ENCODE assay signal across 18 mouse cellular contexts in the genomic region with DNA sequence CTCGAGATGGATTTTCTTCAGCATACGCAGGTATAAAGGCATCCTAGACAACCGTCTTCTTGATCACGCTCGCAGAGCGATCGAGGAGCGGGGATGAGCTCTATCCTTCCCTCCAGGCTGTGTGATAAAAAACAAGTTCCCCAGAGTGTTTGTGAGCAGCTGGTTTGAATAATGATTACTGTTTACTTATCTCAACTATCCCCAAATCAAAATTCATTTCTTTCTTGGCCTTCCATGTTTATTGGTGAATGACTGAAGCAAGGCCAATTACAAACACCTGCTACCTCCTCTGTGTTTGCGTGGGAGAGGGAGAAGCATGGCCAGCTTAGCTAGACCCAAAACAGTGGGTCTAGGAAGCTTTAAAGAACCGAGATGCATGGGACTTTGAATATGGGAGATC.
DNase-seq lines count a peak whose midpoint lies in the region; ATAC-seq lines count a peak whose summit lies in the region.
"Had no signal": no experiment of that assay in that cellular context is flagged by ENCODE, and none has a peak within 500 bp of the region (broad histone marks: within the 10 kb centered on the region; RNA-seq: fewer than 3 reads in every experiment).

No protein-coding gene starts in this region.

- H3K27me3 ChIP-seq in forebrain, embryonic 12.5 days = no peaks in the 10 kb centered on the region
- no peaks in the 10 kb centered on the region for H3K27me3 ChIP-seq in forebrain, embryonic 10.5 days (ENCODE audit: poor library complexity, severe bottlenecking)
- H3K27me3 ChIP-seq in hindbrain, embryonic 11.5 days (ENCODE audit: control insufficient read depth, insufficient read depth, low read length) = no peaks in the 10 kb centered on the region
- no peaks in the 10 kb centered on the region for H3K27me3 ChIP-seq in midbrain, embryonic 15.5 days (replicated peaks)
- H3K27me3 ChIP-seq in intestine, embryonic 15.5 days (replicated peaks) = no peaks in the 10 kb centered on the region
- H3K27me3 ChIP-seq in kidney, embryonic 15.5 days = no peaks in the 10 kb centered on the region
- H3K27me3 ChIP-seq: heart, embryonic 12.5 days; liver, embryonic 12.5 days; lung, embryonic 15.5 days had no signal

- no peaks in the 10 kb centered on the region for H3K9me3 ChIP-seq in forebrain, embryonic 12.5 days
- H3K9me3 ChIP-seq in forebrain, embryonic 10.5 days = no peaks in the 10 kb centered on the region
- no peaks in the 10 kb centered on the region for H3K9me3 ChIP-seq in hindbrain, embryonic 11.5 days (ENCODE audit: control insufficient read depth, low read length)
- no peaks in the 10 kb centered on the region for H3K9me3 ChIP-seq in midbrain, embryonic 15.5 days
- no peaks in the 10 kb centered on the region for H3K9me3 ChIP-seq in intestine, embryonic 15.5 days
- no peaks in the 10 kb centered on the region for H3K9me3 ChIP-seq in kidney, embryonic 15.5 days (replicated peaks)
- H3K9me3 ChIP-seq: heart, embryonic 12.5 days; limb, embryonic 10.5 days; liver, embryonic 12.5 days; lung, embryonic 15.5 days had no signal

- H3K4me2 ChIP-seq in forebrain, embryonic 12.5 days = no peak overlapping the region
- no peak overlapping the region for H3K4me2 ChIP-seq in hindbrain, embryonic 11.5 days (replicated peaks; ENCODE audit: low read depth, low read length)
- peak overlapping the region; percentile 2; the same call in 1 of the 2 replicates for H3K4me2 ChIP-seq in midbrain, embryonic 15.5 days
- H3K4me2 ChIP-seq in intestine, embryonic 15.5 days (replicated peaks) = no peak overlapping the region
- H3K4me2 ChIP-seq in kidney, embryonic 15.5 days = no peak overlapping the region
- H3K4me2 ChIP-seq: heart, embryonic 12.5 days; liver, embryonic 12.5 days; lung, embryonic 15.5 days had no signal

- peaks cover 13% of the 10 kb centered on the region for H3K4me1 ChIP-seq in forebrain, embryonic 12.5 days
- peaks cover 8% of the 10 kb centered on the region for H3K4me1 ChIP-seq in forebrain, embryonic 10.5 days
- H3K4me1 ChIP-seq in hindbrain, embryonic 11.5 days (replicated peaks; ENCODE audit: control insufficient read depth, insufficient read depth, low read length) = no peaks in the 10 kb centered on the region
- H3K4me1 ChIP-seq in midbrain, embryonic 15.5 days = peaks cover 20% of the 10 kb centered on the region
- 0 out of 2 replicates have a peak, but pooled peaks cover 2% of the 10 kb centered on the region for H3K4me1 ChIP-seq in intestine, embryonic 15.5 days (replicated peaks)
- peaks cover 8% of the 10 kb centered on the region for H3K4me1 ChIP-seq in kidney, embryonic 15.5 days
- H3K4me1 ChIP-seq: liver, embryonic 12.5 days had no signal

- H3K4me3 ChIP-seq in forebrain, embryonic 12.5 days (replicated peaks) = no peak overlapping the region
- H3K4me3 ChIP-seq in forebrain, embryonic 10.5 days = no peak overlapping the region
- H3K4me3 ChIP-seq in hindbrain, embryonic 11.5 days (ENCODE audit: low read depth, low read length) = no peak overlapping the region
- no peak overlapping the region for H3K4me3 ChIP-seq in midbrain, embryonic 15.5 days
- H3K4me3 ChIP-seq in intestine, embryonic 15.5 days (replicated peaks) = no peak overlapping the region
- H3K4me3 ChIP-seq in kidney, embryonic 15.5 days (replicated peaks) = no peak overlapping the region
- H3K4me3 ChIP-seq: heart, embryonic 12.5 days; limb, embryonic 10.5 days; liver, embryonic 12.5 days; lung, embryonic 15.5 days; myocyte had no signal

- no peak overlapping the region for H3K9ac ChIP-seq in forebrain, embryonic 12.5 days
- H3K9ac ChIP-seq in hindbrain, embryonic 11.5 days (ENCODE audit: low read depth, low read length) = no peak overlapping the region
- H3K9ac ChIP-seq in midbrain, embryonic 15.5 days = no peak overlapping the region
- no peak overlapping the region for H3K9ac ChIP-seq in intestine, embryonic 15.5 days
- H3K9ac ChIP-seq in kidney, embryonic 15.5 days = no peak overlapping the region
- H3K9ac ChIP-seq: heart, embryonic 12.5 days; liver, embryonic 12.5 days; lung, embryonic 15.5 days had no signal

- H3K36me3 ChIP-seq in forebrain, embryonic 12.5 days (replicated peaks) = 0 out of 2 replicates have a peak, but pooled peaks cover 3% of the 10 kb centered on the region
- peaks cover 6% of the 10 kb centered on the region for H3K36me3 ChIP-seq in forebrain, embryonic 10.5 days (replicated peaks)
- H3K36me3 ChIP-seq in hindbrain, embryonic 11.5 days (ENCODE audit: control insufficient read depth, insufficient read depth, low read length) = no peaks in the 10 kb centered on the region
- H3K36me3 ChIP-seq in midbrain, embryonic 15.5 days (replicated peaks) = no peaks in the 10 kb centered on the region
- H3K36me3 ChIP-seq in intestine, embryonic 15.5 days = no peaks in the 10 kb centered on the region
- H3K36me3 ChIP-seq in kidney, embryonic 15.5 days = no peaks in the 10 kb centered on the region
- H3K36me3 ChIP-seq: limb, embryonic 10.5 days; liver, embryonic 12.5 days; lung, embryonic 15.5 days had no signal

- no peak for DNase-seq in forebrain, embryonic 10.5 days (ENCODE audit: extremely low spot score, low spot score)
- DNase-seq in brain, adult 2 months (ENCODE audit: low read depth, low spot score) = peak; percentile 83
- DNase-seq in hindbrain, embryonic 11.5 days (ENCODE audit: low spot score) = no peak
- DNase-seq in urinary bladder, postnatal 25 days (ENCODE audit: low spot score) = no peak
- DNase-seq: cerebellum, adult 11-12 months; heart, postnatal 4 days; kidney, adult 18-20 months; kidney, postnatal 36 days; retina, postnatal 1 day had no signal

- peak overlapping the region; percentile 66; the same call in 1 of the 2 replicates for H3K27ac ChIP-seq in forebrain, embryonic 12.5 days
- H3K27ac ChIP-seq in forebrain, embryonic 10.5 days = no peak overlapping the region
- H3K27ac ChIP-seq in hindbrain, embryonic 11.5 days (ENCODE audit: low read depth, low read length) = peak overlapping the region; percentile 12; the same call in 1 of the 2 replicates
- H3K27ac ChIP-seq in midbrain, embryonic 15.5 days = peak overlapping the region; percentile 38; the same call in 1 of the 2 replicates
- no peak overlapping the region for H3K27ac ChIP-seq in intestine, embryonic 15.5 days
- H3K27ac ChIP-seq in kidney, embryonic 15.5 days = no peak overlapping the region
- H3K27ac ChIP-seq: limb, embryonic 10.5 days; liver, embryonic 12.5 days; lung, embryonic 15.5 days had no signal

- peak; percentile 45; the same call in 1 of the 2 replicates for ATAC-seq in forebrain, embryonic 12.5 days (ENCODE audit: low FRiP score)
- ATAC-seq in hindbrain, embryonic 11.5 days (ENCODE audit: low FRiP score) = peak; percentile 72; the same call in 1 of the 2 replicates
- peak; percentile 69 for ATAC-seq in midbrain, embryonic 15.5 days (replicated peaks)
- no peak for ATAC-seq in intestine, embryonic 15.5 days
- no peak for ATAC-seq in kidney, embryonic 15.5 days (replicated peaks; ENCODE audit: low FRiP score)
- ATAC-seq: liver, embryonic 12.5 days had no signal

- WGBS in forebrain, embryonic 12.5 days = 75% methylated on average over 10 of the region's 10 CpGs
- WGBS in forebrain, embryonic 10.5 days = 90% methylated on average over 10 of the region's 10 CpGs
- 70% methylated on average over 10 of the region's 10 CpGs for WGBS in hindbrain, embryonic 11.5 days
- 37% methylated on average over 10 of the region's 10 CpGs for WGBS in midbrain, embryonic 15.5 days
- 84% methylated on average over 10 of the region's 10 CpGs for WGBS in intestine, embryonic 15.5 days
- 83% methylated on average over 10 of the region's 10 CpGs for WGBS in kidney, embryonic 15.5 days

Comparison
In these comparisons a context has a peak if more than half of its experiments do, and no peak if none do; other contexts are left out.
1. H3K27ac ChIP-seq: peak in forebrain, embryonic 12.5 days (single experiment), hindbrain, embryonic 11.5 days (single experiment) and midbrain, embryonic 15.5 days (single experiment); none in forebrain, embryonic 10.5 days (single experiment), intestine, embryonic 15.5 days (single experiment) and kidney, embryonic 15.5 days (single experiment).
2. ATAC-seq: peak in forebrain, embryonic 12.5 days (single experiment), hindbrain, embryonic 11.5 days (single experiment) and midbrain, embryonic 15.5 days (single experiment); none in intestine, embryonic 15.5 days (single experiment) and kidney, embryonic 15.5 days (single experiment).